Mouse (Mus musculus) hindbrain, postnatal 0 days (tissue): ENCODE measurements around the gene Rab27a. TPM values are rescaled to one million over a fixed set of nuclear protein-coding genes. Genes with fewer than 3 reads are reported as not detected.
A peak's percentile ranks its signal among the peaks of the same experiment; 100 is the strongest.

ENCODE experiments used
- ATAC-seq: fragments of 200-750 bp; cut with Nextera tagmentation; 2 replicates; pipeline ENCODE4 v1.8.0; 2017; ENCODE audit warnings: mild to moderate bottlenecking, moderate TSS enrichment, moderate library complexity
- DNase-seq: peaks from one replicate; pipeline ENCODE4 v3.0.0-alpha.2; 2015; ENCODE audit warnings: low spot score
- H3K27ac ChIP-seq: fragments of 300-500 bp; sonication (generic); 2 replicates; pipeline ENCODE4 v1.5.1; 2014; ENCODE audit warnings: mild to moderate bottlenecking
- H3K27me3 ChIP-seq: fragments of 300-500 bp; sonication (generic); 2 replicates; pipeline ENCODE4 v1.6.1; 2014; ENCODE audit warnings: low read length, mixed read lengths; ENCODE audit not compliant: insufficient read depth
- H3K36me3 ChIP-seq: fragments of 300-500 bp; sonication (generic); 2 replicates; pipeline ENCODE4 v1.6.1; 2014; ENCODE audit warnings: low read length, mixed read lengths; ENCODE audit not compliant: insufficient read depth
- H3K4me1 ChIP-seq: fragments of 300-500 bp; sonication (generic); 2 replicates; pipeline ENCODE4 v1.6.1; 2014; ENCODE audit warnings: antibody characterized with exemption, low read length, mixed read lengths; ENCODE audit not compliant: insufficient read depth
- H3K4me2 ChIP-seq: fragments of 300-500 bp; sonication (generic); 2 replicates; pipeline ENCODE4 v1.6.1; 2014; ENCODE audit warnings: low read depth, mild to moderate bottlenecking, low read length, moderate library complexity, mixed read lengths
- H3K4me3 ChIP-seq: fragments of 300-500 bp; sonication (generic); 2 replicates; pipeline ENCODE4 v1.5.1; 2014; ENCODE audit warnings: low read length
- H3K9ac ChIP-seq: fragments of 300-500 bp; sonication (generic); replicated peaks from 2 replicates; pipeline ENCODE4 v1.6.1; 2014; ENCODE audit warnings: mild to moderate bottlenecking, low read length, moderate library complexity, mixed read lengths
- H3K9me3 ChIP-seq: fragments of 300-500 bp; sonication (generic); 2 replicates; pipeline ENCODE4 v1.6.1; 2016; ENCODE audit warnings: low read length, mixed read lengths
- CTCF ChIP-seq: IDR thresholded peaks from 2 replicates; pipeline ENCODE4 v1.5.1; 2016; ENCODE audit warnings: antibody characterized with exemption, control low read depth, low read depth
- WGBS: fragments of 180-500 bp; shearing (Covaris S2); extraction: QIAGEN DNeasy Blood & Tissue Kit; methylation state at CpG from one replicate; pipeline ENCODE4 v1.1.7; 2014; 5-methylcytosine and 5-hydroxymethylcytosine counted together
- polyA plus RNA-seq: library from polyadenylated mRNA; unstranded; fragments of >200 nt; fragmentation: Nextera tagmentation; extraction: Ambion mirVana; gene quantifications from 2 replicates; pipeline ENCODE4 v1.2.1, GENCODE M21; 2015
- total RNA-seq: library from RNA; depleted of rRNA; stranded (reverse); fragments of >200 nt; gene quantifications from 2 replicates; pipeline ENCODE4 v1.2.3, GENCODE M21; 2014

Rab27a gene
- total and polyA plus RNA-seq, 2 experiments from 2014 or later: 3.8 to 5.3 TPM

- WGBS: 64% methylated on average over 10 of the region's 10 CpGs
- ATAC-seq: no peak
- H3K27ac ChIP-seq: no peak overlapping the region; the same call in 1 of the 2 replicates
These were observed 10.8 kb downstream of the Rab27a start for GRCm38 (mm10) chr9:73055441-73055911.

GRCm38 (mm10) chr9:73059224-73059623 is 14.6 kb downstream of the Rab27a start:
- no peak for TF ChIP-seq CTCF
- DNase-seq: no peak
- no peaks in the 10 kb centered on the region for H3K9me3 ChIP-seq
- no peak for ATAC-seq
- no peak overlapping the region for H3K9ac ChIP-seq
- H3K27ac ChIP-seq: no peak overlapping the region
- WGBS: 90% methylated on average over 4 of the region's 4 CpGs
- H3K27me3 ChIP-seq: no peaks in the 10 kb centered on the region
- H3K4me1 ChIP-seq: no peaks in the 10 kb centered on the region
- no peak overlapping the region for H3K4me2 ChIP-seq
- H3K36me3 ChIP-seq: no peaks in the 10 kb centered on the region
- H3K4me3 ChIP-seq: no peak overlapping the region

More at GRCm38 (mm10) chr9:73055441-73055911, 10.8 kb downstream of the Rab27a start:
- Histone ChIP-seq H3K9ac (no peak overlapping the region), H3K4me3 (no peak overlapping the region), H3K36me3 (no peaks in the 10 kb centered on the region), H3K4me2 (no peak overlapping the region), H3K4me1 (no peaks in the 10 kb centered on the region), H3K9me3 (no peaks in the 10 kb centered on the region), H3K27me3 (no peaks in the 10 kb centered on the region)
- TF ChIP-seq CTCF: no peak
- DNase-seq: no peak

GRCm38 (mm10) chr9:73063621-73064290 is 19.1 kb downstream of the Rab27a start:
- Histone ChIP-seq H3K27ac (no peak overlapping the region), H3K27me3 (no peaks in the 10 kb centered on the region), H3K36me3 (no peaks in the 10 kb centered on the region), H3K4me1 (no peaks in the 10 kb centered on the region), H3K9me3 (no peaks in the 10 kb centered on the region), H3K4me3 (no peak overlapping the region), H3K4me2 (peak overlapping the region; percentile 30), H3K9ac (0 out of 2 replicates have a peak overlapping the region, but pooled peaks have one; percentile 19)
- DNase-seq: no peak
- TF ChIP-seq CTCF: no peak
- WGBS: 31% methylated on average over 15 of the region's 15 CpGs
- no peak for ATAC-seq

GRCm38 (mm10) chr9:73067086-73067485 is 22.4 kb downstream of the Rab27a start:
- H3K27me3 ChIP-seq: no peaks in the 10 kb centered on the region
- H3K4me1 ChIP-seq: no peaks in the 10 kb centered on the region
- 37% methylated on average over 10 of the region's 10 CpGs for WGBS
- DNase-seq (peak; percentile 27), ATAC-seq (peak; percentile 71)
- H3K36me3 ChIP-seq: no peaks in the 10 kb centered on the region
- H3K9me3 ChIP-seq: 0 out of 2 replicates have a peak, but pooled peaks cover 2% of the 10 kb centered on the region
- no peak overlapping the region for H3K27ac ChIP-seq
- peak overlapping the region; percentile 25; the same call in 1 of the 2 replicates for H3K4me2 ChIP-seq
- no peak overlapping the region for H3K9ac ChIP-seq
- TF ChIP-seq CTCF: no peak
- H3K4me3 ChIP-seq: no peak overlapping the region

GRCm38 (mm10) chr9:73068230-73068679 is 23.6 kb downstream of the Rab27a start:
- Histone ChIP-seq H3K27me3 (no peaks in the 10 kb centered on the region), H3K9ac (no peak overlapping the region), H3K4me2 (no peak overlapping the region), H3K27ac (no peak overlapping the region), H3K4me1 (no peaks in the 10 kb centered on the region), H3K4me3 (no peak overlapping the region), H3K9me3 (0 out of 2 replicates have a peak, but pooled peaks cover 2% of the 10 kb centered on the region), H3K36me3 (no peaks in the 10 kb centered on the region)
- DNase-seq (no peak), ATAC-seq (no peak)
- TF ChIP-seq CTCF: no peak
- 57% methylated on average over 6 of the region's 6 CpGs for WGBS

GRCm38 (mm10) chr9:73068688-73069087 is 24.0 kb downstream of the Rab27a start:
- H3K36me3 ChIP-seq: no peaks in the 10 kb centered on the region
- no peak overlapping the region for H3K9ac ChIP-seq
- no peak for DNase-seq
- no peaks in the 10 kb centered on the region for H3K27me3 ChIP-seq
- 88% methylated on average over 6 of the region's 6 CpGs for WGBS
- no peaks in the 10 kb centered on the region for H3K4me1 ChIP-seq
- H3K9me3 ChIP-seq: 0 out of 2 replicates have a peak, but pooled peaks cover 2% of the 10 kb centered on the region
- H3K27ac ChIP-seq: no peak overlapping the region
- H3K4me3 ChIP-seq: no peak overlapping the region
- TF ChIP-seq CTCF: no peak
- ATAC-seq: no peak
- no peak overlapping the region for H3K4me2 ChIP-seq
